9 mouse cellular contexts compared by ENCODE assay signal in the genomic region with DNA sequence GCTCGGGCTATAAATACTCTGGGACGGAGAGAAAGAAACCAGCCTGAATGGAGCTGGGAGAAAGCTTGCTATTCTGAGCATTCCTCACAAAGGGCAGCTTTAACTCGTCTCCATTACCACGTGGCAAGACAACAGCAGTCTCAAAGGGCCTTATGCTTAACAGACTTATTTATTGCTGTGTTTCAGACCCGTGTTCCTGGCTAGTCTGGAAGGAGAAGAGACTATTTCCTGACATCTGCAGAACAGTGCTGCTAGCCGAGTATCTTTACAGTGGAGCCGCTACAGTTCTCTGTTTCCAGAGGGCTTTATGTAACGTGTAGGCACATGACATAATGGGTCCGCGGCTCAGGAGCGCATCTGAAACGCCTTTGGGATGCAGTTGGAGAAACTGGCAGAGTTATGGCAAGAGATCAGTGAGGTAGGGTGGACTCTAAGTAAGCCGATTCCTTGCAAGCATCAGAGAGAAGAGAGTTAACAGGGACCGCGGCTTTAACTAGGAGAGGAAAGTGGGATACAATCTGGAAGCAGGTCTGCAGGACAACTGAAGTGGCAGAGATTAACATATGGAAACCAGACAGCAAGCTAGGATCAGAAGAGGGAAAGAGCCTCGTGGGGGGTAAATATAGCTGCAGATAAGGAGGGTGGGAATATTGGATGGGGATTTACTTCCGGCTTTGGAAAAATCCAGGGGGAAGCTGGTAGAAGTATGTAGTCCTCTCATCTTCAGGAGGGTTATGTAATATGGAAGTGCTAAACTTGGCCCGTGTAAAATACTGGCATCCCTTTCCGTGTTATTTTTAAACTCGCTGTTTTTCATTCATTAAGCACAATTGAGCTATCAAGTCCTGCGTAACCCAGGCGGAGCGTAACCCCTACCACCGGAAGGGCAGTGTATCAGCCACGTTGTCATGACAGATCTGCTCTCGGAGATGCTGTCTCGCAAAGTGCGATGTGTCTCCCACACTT.
DNase-seq lines count a peak whose midpoint lies in the region; ATAC-seq lines count a peak whose summit lies in the region.
"Had no signal": no experiment of that assay in that cellular context is flagged by ENCODE, and none has a peak within 500 bp of the region (broad histone marks: within the 10 kb centered on the region; RNA-seq: fewer than 3 reads in every experiment).

No protein-coding gene starts in this region.

- peaks cover 5% of the 10 kb centered on the region; the same call in 1 of the 2 replicates for H3K4me1 ChIP-seq in midbrain, embryonic 15.5 days
- no peaks in the 10 kb centered on the region; the same call in none of the 2 replicates for H3K4me1 ChIP-seq in midbrain, embryonic 10.5 days
- peaks cover 22% of the 10 kb centered on the region for H3K4me1 ChIP-seq in limb, embryonic 10.5 days
- H3K4me1 ChIP-seq: liver, embryonic 13.5 days had no signal

- no peaks in the 10 kb centered on the region for H3K36me3 ChIP-seq in midbrain, embryonic 15.5 days (replicated peaks)
- no peaks in the 10 kb centered on the region for H3K36me3 ChIP-seq in midbrain, embryonic 10.5 days
- H3K36me3 ChIP-seq in limb, embryonic 10.5 days, result no peaks in the 10 kb centered on the region
- H3K36me3 ChIP-seq: liver, embryonic 13.5 days had no signal

- no peak for DNase-seq in midbrain, embryonic 10.5 days (ENCODE audit: low spot score)
- peak; percentile 69 to 83 for DNase-seq in frontal cortex, postnatal 36 days (ENCODE audit: low spot score in 2 of 2)
- peak; percentile 8 to 24 for DNase-seq in kidney, adult 8-10 months
- DNase-seq in limb, embryonic 10.5 days (ENCODE audit: low spot score), result peak; percentile 44
- DNase-seq in right cerebral cortex, postnatal 14 days, result peak; percentile 27
- DNase-seq in yolk sac, embryonic 10.5 days (ENCODE audit: low spot score), result no peak
- DNase-seq in ovary, postnatal 36 days (ENCODE audit: low spot score), result no peak
- DNase-seq: liver, embryonic 13.5 days had no signal

- H3K27me3 ChIP-seq in midbrain, embryonic 15.5 days (replicated peaks), result no peaks in the 10 kb centered on the region
- H3K27me3 ChIP-seq in midbrain, embryonic 10.5 days (ENCODE audit: low read depth, poor library complexity, severe bottlenecking), result no peaks in the 10 kb centered on the region
- H3K27me3 ChIP-seq in limb, embryonic 10.5 days (ENCODE audit: low read depth, poor library complexity, severe bottlenecking), result no peaks in the 10 kb centered on the region
- H3K27me3 ChIP-seq: liver, embryonic 13.5 days had no signal

- no peak overlapping the region for H3K27ac ChIP-seq in midbrain, embryonic 15.5 days
- no peak overlapping the region for H3K27ac ChIP-seq in midbrain, embryonic 10.5 days (replicated peaks)
- H3K27ac ChIP-seq in limb, embryonic 10.5 days, result peak overlapping the region; percentile 73
- H3K27ac ChIP-seq: liver, embryonic 13.5 days had no signal

- H3K4me2 ChIP-seq in midbrain, embryonic 15.5 days, result peak overlapping the region; percentile 14; the same call in 1 of the 2 replicates
- H3K4me2 ChIP-seq: liver, embryonic 13.5 days had no signal

- no peaks in the 10 kb centered on the region for H3K9me3 ChIP-seq in midbrain, embryonic 15.5 days
- H3K9me3 ChIP-seq in midbrain, embryonic 10.5 days (replicated peaks), result no peaks in the 10 kb centered on the region
- H3K9me3 ChIP-seq in limb, embryonic 10.5 days (replicated peaks), result no peaks in the 10 kb centered on the region
- H3K9me3 ChIP-seq: liver, embryonic 13.5 days had no signal

- 67% methylated on average over 28 of the region's 28 CpGs for WGBS in midbrain, embryonic 15.5 days
- 82% methylated on average over 28 of the region's 28 CpGs for WGBS in midbrain, embryonic 10.5 days
- 59% methylated on average over 28 of the region's 28 CpGs for WGBS in limb, embryonic 10.5 days

- no peak overlapping the region for H3K9ac ChIP-seq in midbrain, embryonic 15.5 days
- H3K9ac ChIP-seq: liver, embryonic 13.5 days had no signal

- ATAC-seq in midbrain, embryonic 15.5 days (replicated peaks), result no peak

- H3K4me3 ChIP-seq in midbrain, embryonic 15.5 days, result no peak overlapping the region
- H3K4me3 ChIP-seq in midbrain, embryonic 10.5 days, result no peak overlapping the region
- no peak overlapping the region for H3K4me3 ChIP-seq in limb, embryonic 10.5 days
- H3K4me3 ChIP-seq: liver, embryonic 13.5 days had no signal

Comparison
In these comparisons a context has a peak if more than half of its experiments do, and no peak if none do; other contexts are left out.
1. DNase-seq: peak in frontal cortex, postnatal 36 days (2 of 2), kidney, adult 8-10 months (2 of 2), limb, embryonic 10.5 days (single experiment) and right cerebral cortex, postnatal 14 days (single experiment); none in midbrain, embryonic 10.5 days (single experiment), yolk sac, embryonic 10.5 days (single experiment) and ovary, postnatal 36 days (single experiment).